Mouse (Mus musculus) spleen, adult 2 months (tissue): ENCODE measurements around the gene Pirt. TPM values are rescaled to one million over a fixed set of nuclear protein-coding genes. Genes with fewer than 3 reads are reported as not detected.

Source experiments
- DNase-seq, 2 experiments: peaks; one replicate each; pipeline versions ENCODE4 v3.0.0 to v3.0.0-alpha.2; 2012 to 2021; ENCODE audit warnings: low spot score in 2 of 2, low read depth in 1 of 2
- H3K27ac ChIP-seq: fragments of 200-500 bp; 2 replicates; pipeline ENCODE4 v1.5.1; 2012; ENCODE audit warnings: low read length, inconsistent platforms; ENCODE audit not compliant: insufficient read depth
- H3K27me3 ChIP-seq: fragments of 200-500 bp; 2 replicates; pipeline ENCODE4 v1.6.1; 2012; ENCODE audit warnings: mild to moderate bottlenecking, moderate library complexity, low read length, inconsistent platforms; ENCODE audit not compliant: control insufficient read depth, insufficient read depth
- H3K36me3 ChIP-seq: fragments of 200-500 bp; 2 replicates; pipeline ENCODE4 v1.6.1; 2012; ENCODE audit warnings: mild to moderate bottlenecking, low read length, inconsistent platforms; ENCODE audit not compliant: control insufficient read depth, insufficient read depth
- H3K4me1 ChIP-seq: fragments of 200-500 bp; 2 replicates; pipeline ENCODE4 v1.6.1; 2011; ENCODE audit warnings: inconsistent platforms; ENCODE audit not compliant: control insufficient read depth, insufficient read depth, insufficient read length
- H3K4me3 ChIP-seq: fragments of 200-500 bp; 2 replicates; pipeline ENCODE4 v1.5.1; 2011; ENCODE audit warnings: mild to moderate bottlenecking, inconsistent platforms; ENCODE audit not compliant: insufficient read depth, insufficient read length; ENCODE audit errors: extremely low read depth
- CTCF ChIP-seq: fragments of 200-500 bp; IDR thresholded peaks from 2 replicates; pipeline ENCODE4 v1.5.1; 2011; ENCODE audit warnings: mild to moderate bottlenecking, inconsistent platforms; ENCODE audit not compliant: insufficient read depth, insufficient read length, insufficient replicate concordance; ENCODE audit errors: extremely low read depth
- POLR2A ChIP-seq: fragments of 200-500 bp; IDR thresholded peaks from 2 replicates; pipeline ENCODE4 v1.6.1; 2011; ENCODE audit warnings: low read depth, low read length, inconsistent platforms
- whole genome bisulfite sequencing: fragments of 180-500 bp; shearing (Covaris S2); methylation state at CpG from one replicate; pipeline ENCODE4 v1.1.7; 2018; 5-methylcytosine and 5-hydroxymethylcytosine counted together
- polyA plus RNA-seq: library from polyadenylated mRNA; depleted of rRNA; stranded (reverse); fragments of >200 nt; gene quantifications from 2 replicates; pipeline ENCODE4 v1.2.3, GENCODE M21; 2012

The Pirt gene
- polyA plus RNA-seq, 1 experiment: not detected

GRCm38 (mm10) chr11:66899426-66899825 is 12.4 kb upstream of the Pirt start:
- TF ChIP-seq CTCF (no peak), POLR2A (no peak)
- no peak overlapping the region for H3K27ac ChIP-seq
- 17% methylated on average over 7 of the region's 7 CpGs for WGBS
- no peak overlapping the region for H3K4me3 ChIP-seq
- no peaks in the 10 kb centered on the region for H3K27me3 ChIP-seq
- no peaks in the 10 kb centered on the region for H3K36me3 ChIP-seq
- no peaks in the 10 kb centered on the region for H3K4me1 ChIP-seq
- DNase-seq: peak in 1 of 2 experiments; percentile 21

- Histone ChIP-seq H3K27ac (no peak overlapping the region), H3K36me3 (no peaks in the 10 kb centered on the region), H3K4me3 (no peak overlapping the region), H3K27me3 (no peaks in the 10 kb centered on the region), H3K4me1 (no peaks in the 10 kb centered on the region)
- TF ChIP-seq POLR2A: no peak
- TF ChIP-seq CTCF: no peak
- 88% methylated on average over 7 of the region's 7 CpGs for WGBS
- no peak for DNase-seq
These were observed 9.0 kb upstream of the Pirt start for GRCm38 (mm10) chr11:66902801-66903200.

GRCm38 (mm10) chr11:66905617-66906384 is 6.0 kb upstream of the Pirt start:
- TF ChIP-seq CTCF (peak; percentile 26; the same call in 1 of the 2 replicates), POLR2A (no peak)
- Histone ChIP-seq H3K36me3 (no peaks in the 10 kb centered on the region), H3K27me3 (no peaks in the 10 kb centered on the region), H3K4me1 (no peaks in the 10 kb centered on the region), H3K4me3 (no peak overlapping the region), H3K27ac (no peak overlapping the region)
- 22% methylated on average over 21 of the region's 21 CpGs for WGBS
- DNase-seq: peak in 1 of 2 experiments; percentile 29

GRCm38 (mm10) chr11:66912531-66913458 is 1.0 kb downstream of the Pirt start:
- Histone ChIP-seq H3K4me1 (no peaks in the 10 kb centered on the region), H3K27ac (no peak overlapping the region), H3K36me3 (no peaks in the 10 kb centered on the region), H3K27me3 (no peaks in the 10 kb centered on the region), H3K4me3 (no peak overlapping the region)
- no peak for TF ChIP-seq POLR2A
- no peak for TF ChIP-seq CTCF
- DNase-seq: no peak
- WGBS: 54% methylated on average over 17 of the region's 17 CpGs

GRCm38 (mm10) chr11:66914249-66914648 is 2.5 kb downstream of the Pirt start:
- Histone ChIP-seq H3K27ac (no peak overlapping the region), H3K27me3 (no peaks in the 10 kb centered on the region), H3K4me3 (no peak overlapping the region), H3K36me3 (no peaks in the 10 kb centered on the region), H3K4me1 (no peaks in the 10 kb centered on the region)
- TF ChIP-seq CTCF (0 out of 2 replicates have a peak, but pooled peaks have one; percentile 1), POLR2A (no peak)
- no peak for DNase-seq
- WGBS: 17% methylated on average over 3 of the region's 3 CpGs

GRCm38 (mm10) chr11:66920012-66920411 is 8.2 kb downstream of the Pirt start:
- DNase-seq: no peak
- H3K4me3 ChIP-seq: no peak overlapping the region
- no peak for TF ChIP-seq POLR2A
- TF ChIP-seq CTCF: no peak
- no peaks in the 10 kb centered on the region for H3K4me1 ChIP-seq
- H3K27ac ChIP-seq: no peak overlapping the region
- no peaks in the 10 kb centered on the region; the same call in 1 of the 2 replicates for H3K27me3 ChIP-seq
- H3K36me3 ChIP-seq: no peaks in the 10 kb centered on the region
- 58% methylated on average over 2 of the region's 2 CpGs for WGBS
